Mouse (Mus musculus) lung, postnatal 0 days (tissue): ENCODE measurements at regions not wholly inside any gene's neighbourhood (a gene's known extent, or its start where the extent isn't known, plus 50 kb on each side); places are given as distances from the start of the nearest gene placed in this dataset.

ENCODE experiments used
- CTCF ChIP-seq: IDR thresholded peaks from 2 replicates; pipeline ENCODE4 v1.5.1; 2016; ENCODE audit warnings: antibody characterized with exemption, mild to moderate bottlenecking
- EP300 ChIP-seq: IDR thresholded peaks from 2 replicates; pipeline ENCODE4 v1.6.1; 2016; ENCODE audit warnings: antibody characterized with exemption, mild to moderate bottlenecking, control low read depth

- TF ChIP-seq CTCF (no peak), EP300 (peak; percentile 87)
Measured at GRCm38 (mm10) chr3:52527010-52527754, 259.0 kb downstream of the Foxo1 start.
